Mouse (Mus musculus): Measurements from ENCODE around the gene Enthd1. TPM values are rescaled to one million over a fixed set of nuclear protein-coding genes. Genes with fewer than 3 reads are reported as not detected.

Gene Enthd1
- total RNA-seq, 4 experiments from 2014 or later: not detected

- no peak for DNase-seq (ENCODE audit: low spot score in 2 of 2)
These were observed 154.3 kb downstream of the Enthd1 start for GRCm38 (mm10) chr15:80410661-80411060.

DNA sequence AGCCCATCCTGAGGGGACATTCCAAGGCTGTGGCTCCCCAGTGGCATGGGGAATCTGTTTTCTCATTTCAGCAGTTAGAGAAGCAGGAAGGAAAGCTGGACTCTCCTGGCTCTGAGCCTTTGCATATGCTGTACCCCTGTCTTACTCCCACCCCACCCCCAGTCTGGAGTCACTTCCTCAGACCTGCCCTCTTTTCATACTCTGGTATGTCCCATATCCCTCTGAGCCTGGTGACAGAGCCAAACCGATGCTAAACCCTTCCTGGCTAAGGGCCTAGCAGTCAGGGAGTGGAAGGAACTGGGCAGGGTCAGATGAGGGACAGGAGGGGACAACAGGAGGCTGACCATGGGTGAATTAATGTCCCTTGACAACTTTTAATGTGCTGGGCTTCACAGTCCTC is 157.1 kb downstream of the Enthd1 start:
- no peak for DNase-seq (ENCODE audit: low spot score in 2 of 2)

Other genes with a start within 250 kb of the Enthd1 start
- under 1 TPM; 0.16 to 0.84 (median 0.79) TPM for gene Grap2, start 7.4 kb upstream of the Enthd1 start, total RNA-seq (2022)
- gene Fam83f, start 106.7 kb upstream of the Enthd1 start, total RNA-seq (2022): under 1 TPM; 0.28 to 0.50 (median 0.43) TPM
- gene Tnrc6b, start 146.2 kb upstream of the Enthd1 start, total RNA-seq (2022): 100 to 1,000 TPM in 3 of 4 experiments, 10 to 100 TPM in 1; 92.1 to 137 (median 115) TPM